Mouse (Mus musculus) kidney, embryonic 16.5 days (tissue): ENCODE results near the gene Pikfyve. TPM values are rescaled to one million over a fixed set of nuclear protein-coding genes. Genes with fewer than 3 reads are reported as not detected.

Source experiments
- ATAC-seq: fragments of 200-750 bp; cut with Nextera tagmentation; 2 replicates; pipeline ENCODE4 v1.8.0; 2017; ENCODE audit warnings: moderate TSS enrichment; ENCODE audit not compliant: low FRiP score, low TSS enrichment
- H3K27ac ChIP-seq: fragments of 300-500 bp; sonication (generic); 2 replicates; pipeline ENCODE4 v1.5.1; 2014; ENCODE audit warnings: low read length
- H3K27me3 ChIP-seq: fragments of 300-500 bp; sonication (generic); 2 replicates; pipeline ENCODE4 v1.6.1; 2014; ENCODE audit warnings: low read length, control low read depth, mixed read lengths; ENCODE audit not compliant: insufficient read depth
- H3K36me3 ChIP-seq: fragments of 300-500 bp; sonication (generic); 2 replicates; pipeline ENCODE4 v1.6.1; 2014; ENCODE audit warnings: low read length, control low read depth, mixed read lengths; ENCODE audit not compliant: insufficient read depth
- H3K4me1 ChIP-seq: fragments of 300-500 bp; sonication (generic); 2 replicates; pipeline ENCODE4 v1.6.1; 2014; ENCODE audit warnings: low read length, control low read depth, mixed read lengths; ENCODE audit not compliant: insufficient read depth
- H3K4me2 ChIP-seq: fragments of 300-500 bp; sonication (generic); replicated peaks from 2 replicates; pipeline ENCODE4 v1.6.1; 2014; ENCODE audit warnings: low read depth, low read length
- H3K4me3 ChIP-seq: fragments of 300-500 bp; sonication (generic); 2 replicates; pipeline ENCODE4 v1.5.1; 2014; ENCODE audit warnings: mild to moderate bottlenecking, low read length
- H3K9ac ChIP-seq: fragments of 300-500 bp; sonication (generic); replicated peaks from 2 replicates; pipeline ENCODE4 v1.6.1; 2014; ENCODE audit warnings: low read length
- H3K9me3 ChIP-seq: fragments of 300-500 bp; sonication (generic); 2 replicates; pipeline ENCODE4 v1.6.1; 2016; ENCODE audit warnings: low read length, control low read depth
- WGBS: fragments of 180-500 bp; shearing (Covaris S2); extraction: QIAGEN DNeasy Blood & Tissue Kit; methylation state at CpG from one replicate; pipeline ENCODE4 v1.1.7; 2014; 5-methylcytosine and 5-hydroxymethylcytosine counted together
- polyA plus RNA-seq: library from polyadenylated mRNA; unstranded; fragments of >200 nt; fragmentation: Nextera tagmentation; extraction: Ambion mirVana; gene quantifications from 2 replicates; pipeline ENCODE4 v1.2.1, GENCODE M21; 2015

Pikfyve gene
- polyA plus RNA-seq, 1 experiment from 2014 or later: 10.0 TPM

DNA sequence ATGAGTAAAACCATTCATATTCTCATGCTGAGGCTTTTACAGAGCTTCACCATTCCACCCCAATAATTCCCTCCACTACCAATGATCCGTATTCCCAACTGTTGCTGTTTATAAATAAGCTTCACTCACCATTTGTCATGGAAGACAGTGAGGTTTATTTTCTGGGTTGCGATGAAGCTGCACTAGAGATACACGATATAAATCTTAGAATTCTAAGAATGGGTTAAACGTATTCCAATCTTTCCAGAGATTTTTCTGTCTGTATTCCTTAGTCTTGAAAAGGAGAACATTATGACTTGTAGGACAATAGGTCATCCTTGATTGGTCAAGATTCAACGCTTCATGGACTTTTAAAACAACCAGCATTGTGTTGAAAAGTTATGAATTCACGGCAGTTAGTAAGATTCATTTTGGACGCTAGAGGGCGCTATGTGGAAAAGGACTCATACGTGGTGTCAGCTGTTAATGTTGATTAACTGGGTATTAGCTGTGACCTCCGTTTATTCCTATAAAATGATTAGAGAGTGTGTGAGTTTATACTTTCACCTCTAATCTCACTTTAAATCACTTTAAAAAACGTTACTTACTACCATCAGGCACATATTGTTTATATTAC is 6.7 kb upstream of the Pikfyve start:
- no peak for ATAC-seq
- H3K9ac ChIP-seq: peak overlapping the region; percentile 52
- WGBS: 3% methylated on average over 11 of the region's 11 CpGs

GRCm38 (mm10) chr1:65181459-65181858 is 5.0 kb upstream of the Pikfyve start:
- no peak overlapping the region for H3K27ac ChIP-seq
- ATAC-seq: no peak
- no peaks in the 10 kb centered on the region for H3K9me3 ChIP-seq
- H3K4me3 ChIP-seq: no peak overlapping the region
- no peaks in the 10 kb centered on the region for H3K36me3 ChIP-seq
- peaks cover 3% of the 10 kb centered on the region; the same call in 1 of the 2 replicates for H3K27me3 ChIP-seq
- peaks cover 19% of the 10 kb centered on the region for H3K4me1 ChIP-seq
- no peak overlapping the region for H3K4me2 ChIP-seq
- WGBS: 78% methylated on average over 5 of the region's 5 CpGs
- H3K9ac ChIP-seq: no peak overlapping the region

More for the DNA sequence above, 6.7 kb upstream of the Pikfyve start:
- Histone ChIP-seq H3K4me2 (peak overlapping the region; percentile 66), H3K4me1 (0 out of 2 replicates have a peak, but pooled peaks cover 18% of the 10 kb centered on the region), H3K27me3 (no peaks in the 10 kb centered on the region), H3K27ac (peak overlapping the region; percentile 97), H3K36me3 (no peaks in the 10 kb centered on the region), H3K4me3 (peak overlapping the region; percentile 80), H3K9me3 (no peaks in the 10 kb centered on the region)

- Histone ChIP-seq H3K4me2 (no peak overlapping the region), H3K27me3 (peaks cover 3% of the 10 kb centered on the region; the same call in 1 of the 2 replicates), H3K27ac (no peak overlapping the region), H3K9me3 (no peaks in the 10 kb centered on the region), H3K4me1 (peaks cover 15% of the 10 kb centered on the region), H3K36me3 (no peaks in the 10 kb centered on the region), H3K4me3 (no peak overlapping the region), H3K9ac (no peak overlapping the region)
- WGBS: 74% methylated on average over 2 of the region's 2 CpGs
- ATAC-seq: no peak
Measured at GRCm38 (mm10) chr1:65183994-65184393, 2.5 kb upstream of the Pikfyve start.

DNA sequence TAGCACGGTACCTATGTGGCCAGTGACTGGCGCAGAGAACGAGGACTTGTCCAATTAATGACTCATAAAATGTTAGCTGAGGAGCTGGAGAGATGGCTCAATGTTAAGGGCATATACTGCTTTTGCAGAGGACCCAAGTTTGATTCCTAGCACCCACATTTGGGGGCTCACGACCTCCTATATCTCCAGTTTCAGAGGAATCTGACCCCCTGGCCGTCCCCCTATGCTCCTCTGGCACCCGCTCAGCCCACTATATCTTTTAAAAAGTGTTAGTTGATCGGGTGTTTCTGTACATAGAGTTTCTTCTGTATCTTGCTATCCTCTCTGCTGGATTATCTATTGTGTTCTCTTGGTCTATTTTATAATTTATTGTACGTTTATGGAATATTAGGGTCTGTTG is 1.5 kb upstream of the Pikfyve start:
- WGBS: 79% methylated on average over 8 of the region's 8 CpGs
- H3K9ac ChIP-seq: no peak overlapping the region
- H3K4me1 ChIP-seq: peaks cover 11% of the 10 kb centered on the region
- H3K27me3 ChIP-seq: peaks cover 3% of the 10 kb centered on the region; the same call in 1 of the 2 replicates
- H3K4me2 ChIP-seq: no peak overlapping the region
- H3K27ac ChIP-seq: no peak overlapping the region
- H3K9me3 ChIP-seq: no peaks in the 10 kb centered on the region
- H3K4me3 ChIP-seq: no peak overlapping the region
- no peaks in the 10 kb centered on the region for H3K36me3 ChIP-seq
- ATAC-seq: no peak

GRCm38 (mm10) chr1:65185524-65186205 is 818 bp upstream of the Pikfyve start:
- no peaks in the 10 kb centered on the region for H3K9me3 ChIP-seq
- H3K4me1 ChIP-seq: peaks cover 11% of the 10 kb centered on the region
- H3K27me3 ChIP-seq: peaks cover 3% of the 10 kb centered on the region; the same call in 1 of the 2 replicates
- H3K36me3 ChIP-seq: no peaks in the 10 kb centered on the region
- ATAC-seq: no peak
- H3K4me3 ChIP-seq: peak overlapping the region; percentile 85
- 28% methylated on average over 12 of the region's 12 CpGs for WGBS
- H3K4me2 ChIP-seq: peak overlapping the region; percentile 86
- peak overlapping the region; percentile 72 for H3K9ac ChIP-seq
- H3K27ac ChIP-seq: 0 out of 2 replicates have a peak overlapping the region, but pooled peaks have one; percentile 24

DNA sequence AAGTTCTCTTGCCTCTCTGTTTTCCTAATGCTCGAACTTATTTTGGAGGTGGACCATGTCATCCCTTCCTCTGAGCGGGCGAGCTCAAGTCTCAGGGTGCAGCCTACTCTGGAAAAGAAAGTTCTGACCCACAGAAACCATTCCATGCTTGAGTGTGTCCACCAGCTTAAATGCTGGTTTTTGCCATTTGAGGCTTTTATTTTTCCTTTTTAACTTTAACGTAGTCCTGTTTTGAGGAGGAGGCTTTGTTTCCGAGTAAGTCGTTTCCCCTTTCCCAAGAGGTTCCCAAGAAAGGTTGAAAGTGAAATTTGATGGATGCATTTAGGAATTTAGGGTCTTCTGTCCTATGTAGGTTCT is 569 bp downstream of the Pikfyve start:
- 0% methylated on average over 6 of the region's 6 CpGs for WGBS
- peak overlapping the region; percentile 53 for H3K27ac ChIP-seq
- ATAC-seq: no peak; the same call in 1 of the 2 replicates

GRCm38 (mm10) chr1:65190172-65190571 is 3.7 kb downstream of the Pikfyve start:
- no peak overlapping the region for H3K4me2 ChIP-seq

More for the DNA sequence above, 569 bp downstream of the Pikfyve start:
- Histone ChIP-seq H3K4me1 (peaks cover 11% of the 10 kb centered on the region), H3K36me3 (0 out of 2 replicates have a peak, but pooled peaks cover 4% of the 10 kb centered on the region), H3K27me3 (peaks cover 3% of the 10 kb centered on the region; the same call in 1 of the 2 replicates), H3K9ac (peak overlapping the region; percentile 86), H3K4me2 (peak overlapping the region; percentile 86), H3K9me3 (no peaks in the 10 kb centered on the region), H3K4me3 (peak overlapping the region; percentile 85)

DNA sequence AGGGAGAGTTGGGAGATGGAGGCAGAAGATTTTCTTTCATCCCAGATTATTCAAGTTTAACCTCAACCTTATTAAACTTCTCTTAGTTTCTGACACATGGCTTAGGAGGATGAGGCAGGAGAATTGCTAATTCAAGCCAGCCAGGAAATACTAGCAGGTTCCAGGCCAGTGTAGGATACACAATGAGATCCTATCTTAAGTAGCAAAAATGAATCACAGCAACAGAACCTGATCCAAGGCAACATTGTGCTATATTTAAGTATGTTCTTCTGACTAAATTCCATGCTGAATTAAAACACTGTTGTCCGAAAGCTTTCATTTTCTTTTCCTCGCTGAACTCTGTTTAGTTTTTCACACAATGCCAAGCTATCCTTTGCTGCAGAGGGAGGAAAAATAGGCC is 6.7 kb downstream of the Pikfyve start:
- no peak overlapping the region for H3K4me2 ChIP-seq
- no peak overlapping the region for H3K4me3 ChIP-seq
- ATAC-seq: no peak
- H3K27me3 ChIP-seq: no peaks in the 10 kb centered on the region
- peaks cover 26% of the 10 kb centered on the region for H3K36me3 ChIP-seq
- H3K9ac ChIP-seq: no peak overlapping the region
- H3K4me1 ChIP-seq: no peaks in the 10 kb centered on the region
- WGBS: 95% methylated on average over 2 of the region's 2 CpGs
- no peaks in the 10 kb centered on the region for H3K9me3 ChIP-seq
- H3K27ac ChIP-seq: no peak overlapping the region

More at GRCm38 (mm10) chr1:65190172-65190571, 3.7 kb downstream of the Pikfyve start:
- Histone ChIP-seq H3K27me3 (no peaks in the 10 kb centered on the region), H3K4me1 (peaks cover 11% of the 10 kb centered on the region), H3K27ac (no peak overlapping the region), H3K4me3 (no peak overlapping the region), H3K36me3 (peaks cover 12% of the 10 kb centered on the region), H3K9ac (no peak overlapping the region), H3K9me3 (no peaks in the 10 kb centered on the region)
- 74% methylated on average over 4 of the region's 4 CpGs for WGBS
- no peak for ATAC-seq

GRCm38 (mm10) chr1:65198425-65198824 is 11.9 kb downstream of the Pikfyve start:
- H3K27ac ChIP-seq: no peak overlapping the region
- H3K27me3 ChIP-seq: no peaks in the 10 kb centered on the region
- no peaks in the 10 kb centered on the region for H3K4me1 ChIP-seq
- WGBS: 86% methylated on average over 2 of the region's 2 CpGs
- H3K4me2 ChIP-seq: no peak overlapping the region
- no peaks in the 10 kb centered on the region for H3K9me3 ChIP-seq
- H3K36me3 ChIP-seq: peaks cover 14% of the 10 kb centered on the region; the same call in 1 of the 2 replicates
- no peak for ATAC-seq
- no peak overlapping the region for H3K9ac ChIP-seq
- no peak overlapping the region for H3K4me3 ChIP-seq

GRCm38 (mm10) chr1:65198861-65199260 is 12.4 kb downstream of the Pikfyve start:
- Histone ChIP-seq H3K27me3 (no peaks in the 10 kb centered on the region), H3K4me1 (no peaks in the 10 kb centered on the region), H3K4me2 (no peak overlapping the region), H3K36me3 (peaks cover 16% of the 10 kb centered on the region; the same call in 1 of the 2 replicates), H3K9me3 (no peaks in the 10 kb centered on the region), H3K4me3 (no peak overlapping the region), H3K27ac (no peak overlapping the region), H3K9ac (no peak overlapping the region)
- ATAC-seq: no peak
- WGBS: 92% methylated on average over 2 of the region's 2 CpGs
